26 mouse cellular contexts compared by ENCODE assay signal in genomic region chr6:34583365-34583764, GRCm38 (mm10). TPM values are rescaled to one million over a fixed set of nuclear protein-coding genes. Genes with fewer than 3 reads are reported as not detected.
A peak's percentile ranks its signal among the peaks of the same experiment; 100 is the strongest.
DNase-seq lines count a peak whose midpoint lies in the region; ATAC-seq and TF ChIP-seq lines count a peak whose summit lies in the region.
"Had no signal": no experiment of that assay in that cellular context is flagged by ENCODE, and none has a peak within 500 bp of the region (broad histone marks: within the 10 kb centered on the region; RNA-seq: fewer than 3 reads in every experiment).

No protein-coding gene starts in this region.

- H3K4me2 ChIP-seq in heart, embryonic 12.5 days: no peak overlapping the region
- H3K4me2 ChIP-seq in liver, postnatal 0 days (ENCODE audit: low read depth, low read length): no peak overlapping the region
- H3K4me2 ChIP-seq in forebrain, embryonic 12.5 days: no peak overlapping the region
- H3K4me2 ChIP-seq: embryonic facial prominence, embryonic 13.5 days; forebrain, embryonic 15.5 days; heart, embryonic 11.5 days; heart, embryonic 15.5 days; hindbrain, embryonic 13.5 days; intestine, embryonic 15.5 days had no signal

- no peak overlapping the region for H3K9ac ChIP-seq in heart, embryonic 12.5 days
- no peak overlapping the region for H3K9ac ChIP-seq in liver, postnatal 0 days (replicated peaks)
- H3K9ac ChIP-seq in forebrain, embryonic 12.5 days: no peak overlapping the region
- H3K9ac ChIP-seq: embryonic facial prominence, embryonic 13.5 days; forebrain, embryonic 15.5 days; heart, embryonic 15.5 days; hindbrain, embryonic 13.5 days; intestine, embryonic 15.5 days had no signal

- peaks cover 16% of the 10 kb centered on the region for H3K4me1 ChIP-seq in embryonic fibroblast, embryonic 13.5 days (ENCODE audit: control insufficient read depth, insufficient read depth, low read length)
- H3K4me1 ChIP-seq in heart, embryonic 12.5 days (replicated peaks): peaks cover 9% of the 10 kb centered on the region; the same call in 1 of the 2 replicates
- H3K4me1 ChIP-seq in liver, postnatal 0 days (ENCODE audit: insufficient read depth): peaks cover 2% of the 10 kb centered on the region; the same call in 1 of the 2 replicates
- H3K4me1 ChIP-seq in forebrain, embryonic 12.5 days: no peaks in the 10 kb centered on the region
- H3K4me1 ChIP-seq: embryonic facial prominence, embryonic 13.5 days; forebrain, embryonic 15.5 days; hindbrain, embryonic 10.5 days; hindbrain, embryonic 13.5 days had no signal

- TF ChIP-seq CTCF in C2C12 (IDR thresholded peaks at IDR 0.05; ENCODE audit: control insufficient read depth, insufficient read depth, insufficient read length): no peak
- no peak for TF ChIP-seq CTCF in embryonic fibroblast, embryonic 13.5 days (IDR thresholded peaks at IDR 0.05; ENCODE audit: borderline replicate concordance, insufficient read depth, low read length)
- TF ChIP-seq CTCF in liver, postnatal 0 days (IDR thresholded peaks at IDR 0.05; ENCODE audit: low read depth): no peak

- H3K9me3 ChIP-seq in heart, embryonic 12.5 days (replicated peaks): no peaks in the 10 kb centered on the region
- no peaks in the 10 kb centered on the region for H3K9me3 ChIP-seq in liver, postnatal 0 days (ENCODE audit: low read length)
- no peaks in the 10 kb centered on the region for H3K9me3 ChIP-seq in forebrain, embryonic 12.5 days
- H3K9me3 ChIP-seq: embryonic facial prominence, embryonic 13.5 days; forebrain, embryonic 15.5 days; heart, embryonic 15.5 days; hindbrain, embryonic 10.5 days; hindbrain, embryonic 13.5 days; intestine, embryonic 15.5 days had no signal

- DNase-seq in lung, postnatal 36 days: peak; percentile 4
- no peak for DNase-seq in lung, postnatal 4 days
- peak; percentile 63 for DNase-seq in Muller cell, postnatal 12 days (ENCODE audit: inconsistent ontology term)
- no peak for DNase-seq in liver, postnatal 0 days
- DNase-seq: adrenal gland, adult 2 months; adrenal gland, postnatal 14 days; cerebellum, adult 11 months; cerebellum, adult 2 months; cerebellum, adult 9-11 months; cerebellum, postnatal 25 days; gastrocnemius, postnatal 36 days; heart, postnatal 10 days; heart, postnatal 36 days had no signal

- no peaks in the 10 kb centered on the region for H3K79me2 ChIP-seq in C2C12 (ENCODE audit: control insufficient read depth, insufficient read depth)

- H3ac ChIP-seq in C2C12 (ENCODE audit: control insufficient read depth, insufficient read length, low read depth): no peak overlapping the region

- H3K27ac ChIP-seq in embryonic fibroblast, embryonic 13.5 days (ENCODE audit: insufficient read depth, low read length): peak overlapping the region; percentile 85
- no peak overlapping the region for H3K27ac ChIP-seq in heart, embryonic 12.5 days (ENCODE audit: poor library complexity, severe bottlenecking)
- H3K27ac ChIP-seq in liver, postnatal 0 days (ENCODE audit: low read depth): no peak overlapping the region
- no peak overlapping the region for H3K27ac ChIP-seq in forebrain, embryonic 12.5 days
- H3K27ac ChIP-seq: embryonic facial prominence, embryonic 13.5 days; forebrain, embryonic 15.5 days; heart, embryonic 15.5 days; hindbrain, embryonic 10.5 days; hindbrain, embryonic 13.5 days; intestine, embryonic 15.5 days had no signal

- TF ChIP-seq POLR2A in embryonic fibroblast, embryonic 13.5 days (IDR thresholded peaks at IDR 0.05; ENCODE audit: low read depth, low read length): no peak

- no peaks in the 10 kb centered on the region for H3K36me3 ChIP-seq in C2C12 (ENCODE audit: control insufficient read depth, insufficient read depth)
- no peaks in the 10 kb centered on the region for H3K36me3 ChIP-seq in heart, embryonic 12.5 days
- no peaks in the 10 kb centered on the region for H3K36me3 ChIP-seq in liver, postnatal 0 days (replicated peaks; ENCODE audit: insufficient read depth, low read length)
- no peaks in the 10 kb centered on the region for H3K36me3 ChIP-seq in forebrain, embryonic 12.5 days (replicated peaks)
- H3K36me3 ChIP-seq: embryonic facial prominence, embryonic 13.5 days; forebrain, embryonic 15.5 days; heart, embryonic 15.5 days; hindbrain, embryonic 10.5 days; hindbrain, embryonic 13.5 days; intestine, embryonic 15.5 days had no signal

- no peaks in the 10 kb centered on the region for H3K79me3 ChIP-seq in C2C12 (ENCODE audit: low read depth)

- H3K4me3 ChIP-seq in C2C12 (ENCODE audit: insufficient read depth, poor library complexity, severe bottlenecking): no peak overlapping the region
- H3K4me3 ChIP-seq in embryonic fibroblast, embryonic 13.5 days (ENCODE audit: insufficient read depth, low read length): no peak overlapping the region
- H3K4me3 ChIP-seq in heart, embryonic 12.5 days: no peak overlapping the region
- no peak overlapping the region for H3K4me3 ChIP-seq in liver, postnatal 0 days (ENCODE audit: low read depth, low read length)
- H3K4me3 ChIP-seq in forebrain, embryonic 12.5 days (replicated peaks): no peak overlapping the region
- H3K4me3 ChIP-seq: embryonic facial prominence, embryonic 13.5 days; forebrain, embryonic 15.5 days; heart, embryonic 15.5 days; hindbrain, embryonic 10.5 days; hindbrain, embryonic 13.5 days; intestine, embryonic 15.5 days had no signal

- 39% methylated on average over 5 of the region's 5 CpGs for WGBS in heart, embryonic 12.5 days
- WGBS in liver, postnatal 0 days (ENCODE audit: insufficient replicate concordance): 40% methylated on average over 5 of the region's 5 CpGs
- WGBS in forebrain, embryonic 12.5 days: 77% methylated on average over 5 of the region's 5 CpGs

- ATAC-seq in heart, embryonic 12.5 days (ENCODE audit: insufficient number of reproducible peaks, low FRiP score): no peak
- ATAC-seq in liver, postnatal 0 days: no peak
- ATAC-seq in forebrain, embryonic 12.5 days (ENCODE audit: low FRiP score): no peak
- ATAC-seq: forebrain, embryonic 15.5 days; hindbrain, embryonic 16.5 days; intestine, embryonic 15.5 days; Patski had no signal

- TF ChIP-seq EP300 in liver, postnatal 0 days (IDR thresholded peaks at IDR 0.05; ENCODE audit: low read depth): no peak

- no peaks in the 10 kb centered on the region for H3K27me3 ChIP-seq in C2C12 (ENCODE audit: control insufficient read depth, insufficient read depth, insufficient read length)
- H3K27me3 ChIP-seq in heart, embryonic 12.5 days (replicated peaks): no peaks in the 10 kb centered on the region
- no peaks in the 10 kb centered on the region for H3K27me3 ChIP-seq in liver, postnatal 0 days (ENCODE audit: insufficient read depth, low read length)
- H3K27me3 ChIP-seq in forebrain, embryonic 12.5 days: no peaks in the 10 kb centered on the region
- H3K27me3 ChIP-seq: embryonic facial prominence, embryonic 13.5 days; forebrain, embryonic 15.5 days; heart, embryonic 15.5 days; hindbrain, embryonic 13.5 days; intestine, embryonic 15.5 days; Patski had no signal

TF ChIP-seq in C2C12, 6 proteins besides CTCF, POLR2A, EP300 and RAD21:
- TF ChIP-seq FOSL1 (IDR thresholded peaks at IDR 0.05; ENCODE audit: insufficient read depth, low read length, poor library complexity, severe bottlenecking): no peak
- TF ChIP-seq USF1 (IDR thresholded peaks at IDR 0.05; ENCODE audit: low read depth): peak; percentile 12

RNA-seq across cellular contexts. Expression of gene Cald1, which starts 14.9 kb away (rescaled TPM):
- 180 TPM for polyA plus RNA-seq in C2C12 (2012; fragmentation: generic; extraction: Trizol)
- polyA plus RNA-seq in embryonic fibroblast, embryonic 13.5 days (2011; ENCODE audit: insufficient read length, low read depth, missing spikeins): 1,420 and 1,765 TPM in 2 replicates
- 161 and 164 TPM in 2 replicates for polyA plus RNA-seq in heart, embryonic 12.5 days (2016; fragmentation: Nextera tagmentation; extraction: Ambion mirVana)
- 116 and 131 TPM in 2 replicates for polyA plus RNA-seq in liver, postnatal 0 days (2015; fragmentation: Nextera tagmentation; extraction: Ambion mirVana)
- 105 and 133 TPM in 2 replicates for polyA plus RNA-seq in forebrain, embryonic 12.5 days (2016; fragmentation: Nextera tagmentation; extraction: Ambion mirVana)

Comparison
In these comparisons a context has a peak if more than half of its experiments do, and no peak if none do; other contexts are left out.
1. DNase-seq: peak in lung, postnatal 36 days (single experiment) and Muller cell, postnatal 12 days (single experiment); none in lung, postnatal 4 days (0 of 2) and liver, postnatal 0 days (single experiment).